Mouse (Mus musculus) heart, postnatal 0 days (tissue): Measurements from ENCODE around the gene Pprc1. TPM values are rescaled to one million over a fixed set of nuclear protein-coding genes. Genes with fewer than 3 reads are reported as not detected.

ENCODE experiments used
- ATAC-seq: fragments of 200-750 bp; cut with Nextera tagmentation; 2 replicates; pipeline ENCODE4 v1.8.0; 2017; ENCODE audit warnings: low read depth, moderate number of reproducible peaks, moderate library complexity; ENCODE audit not compliant: insufficient read depth
- DNase-seq: peaks from one replicate; pipeline ENCODE4 v3.0.0-alpha.2; 2016; ENCODE audit warnings: low spot score
- H3K27ac ChIP-seq: fragments of 300-500 bp; sonication (generic); 2 replicates; pipeline ENCODE4 v1.5.1; 2014; ENCODE audit warnings: low read depth, mild to moderate bottlenecking
- H3K27me3 ChIP-seq: fragments of 300-500 bp; sonication (generic); 2 replicates; pipeline ENCODE4 v1.6.1; 2014; ENCODE audit warnings: low read length, mixed read lengths; ENCODE audit not compliant: control insufficient read depth, insufficient read depth
- H3K36me3 ChIP-seq: fragments of 300-500 bp; sonication (generic); replicated peaks from 2 replicates; pipeline ENCODE4 v1.6.1; 2014; ENCODE audit warnings: low read length, mixed read lengths; ENCODE audit not compliant: control insufficient read depth, insufficient read depth
- H3K4me1 ChIP-seq: fragments of 300-500 bp; sonication (generic); 2 replicates; pipeline ENCODE4 v1.6.1; 2014; ENCODE audit warnings: antibody characterized with exemption; ENCODE audit not compliant: control insufficient read depth, insufficient read depth
- H3K4me2 ChIP-seq: fragments of 300-500 bp; sonication (generic); 2 replicates; pipeline ENCODE4 v1.6.1; 2014; ENCODE audit warnings: low read depth, mild to moderate bottlenecking, low read length, moderate library complexity
- H3K4me3 ChIP-seq: fragments of 300-500 bp; sonication (generic); 2 replicates; pipeline ENCODE4 v1.5.1; 2014; ENCODE audit warnings: low read depth, low read length
- H3K9ac ChIP-seq: fragments of 300-500 bp; sonication (generic); replicated peaks from 2 replicates; pipeline ENCODE4 v1.6.1; 2014; ENCODE audit warnings: low read depth, low read length, mixed read lengths
- H3K9me3 ChIP-seq: fragments of 300-500 bp; sonication (generic); replicated peaks from 2 replicates; pipeline ENCODE4 v1.6.1; 2016; ENCODE audit warnings: low read length; ENCODE audit not compliant: control insufficient read depth
- CTCF ChIP-seq: IDR thresholded peaks from 2 replicates; pipeline ENCODE4 v1.5.1; 2016; ENCODE audit warnings: antibody characterized with exemption, control low read depth, low read depth
- EP300 ChIP-seq: IDR thresholded peaks from 2 replicates; pipeline ENCODE4 v1.6.1; 2016; ENCODE audit warnings: antibody characterized with exemption, low read depth
- whole genome bisulfite sequencing: fragments of 180-500 bp; shearing (Covaris S2); extraction: QIAGEN DNeasy Blood & Tissue Kit; methylation state at CpG from one replicate; pipeline ENCODE4 v1.1.7; 2014; 5-methylcytosine and 5-hydroxymethylcytosine counted together
- polyA plus RNA-seq: library from polyadenylated mRNA; unstranded; fragments of >200 nt; fragmentation: Nextera tagmentation; extraction: Ambion mirVana; gene quantifications from 2 replicates; pipeline ENCODE4 v1.2.1, GENCODE M21; 2015
- total RNA-seq: library from RNA; depleted of rRNA; stranded (reverse); fragments of >200 nt; gene quantifications from 2 replicates; pipeline ENCODE4 v1.2.3, GENCODE M21; 2014; ENCODE audit warnings: low replicate concordance

Gene Pprc1
- total and polyA plus RNA-seq, 2 experiments from 2014 or later, result 6.5 to 6.8 TPM

GRCm38 (mm10) chr19:46030196-46030983 lies 14.3 kb upstream of the Pprc1 start:
- H3K4me1 ChIP-seq, result no peaks in the 10 kb centered on the region; the same call in 1 of the 2 replicates
- H3K9me3 ChIP-seq, result no peaks in the 10 kb centered on the region
- DNase-seq (no peak), ATAC-seq (no peak)
- H3K27ac ChIP-seq, result no peak overlapping the region
- H3K4me3 ChIP-seq, result no peak overlapping the region
- 83% methylated on average over 10 of the region's 10 CpGs for WGBS
- TF ChIP-seq EP300 (no peak), CTCF (no peak)
- H3K36me3 ChIP-seq, result peaks cover 43% of the 10 kb centered on the region
- H3K27me3 ChIP-seq, result no peaks in the 10 kb centered on the region
- H3K4me2 ChIP-seq, result no peak overlapping the region
- no peak overlapping the region for H3K9ac ChIP-seq

GRCm38 (mm10) chr19:46031689-46032432 lies 12.8 kb upstream of the Pprc1 start:
- Histone ChIP-seq H3K9me3 (no peaks in the 10 kb centered on the region), H3K4me1 (peaks cover under 1% of the 10 kb centered on the region), H3K4me2 (no peak overlapping the region), H3K27me3 (no peaks in the 10 kb centered on the region), H3K27ac (no peak overlapping the region), H3K36me3 (peaks cover 53% of the 10 kb centered on the region), H3K4me3 (no peak overlapping the region), H3K9ac (no peak overlapping the region)
- 71% methylated on average over 9 of the region's 9 CpGs for WGBS
- DNase-seq, result no peak
- no peak for TF ChIP-seq CTCF
- TF ChIP-seq EP300, result no peak
- ATAC-seq, result no peak

GRCm38 (mm10) chr19:46032731-46033510 lies 11.8 kb upstream of the Pprc1 start:
- Histone ChIP-seq H3K9ac (no peak overlapping the region), H3K9me3 (no peaks in the 10 kb centered on the region), H3K36me3 (peaks cover 53% of the 10 kb centered on the region), H3K4me1 (peaks cover 11% of the 10 kb centered on the region), H3K27me3 (no peaks in the 10 kb centered on the region), H3K4me2 (no peak overlapping the region), H3K4me3 (no peak overlapping the region), H3K27ac (no peak overlapping the region)
- TF ChIP-seq EP300 (no peak), CTCF (no peak)
- 79% methylated on average over 26 of the region's 26 CpGs for WGBS
- DNase-seq, result no peak
- ATAC-seq, result no peak

GRCm38 (mm10) chr19:46033911-46034310 lies 10.8 kb upstream of the Pprc1 start:
- Histone ChIP-seq H3K4me1 (peaks cover 21% of the 10 kb centered on the region), H3K9me3 (no peaks in the 10 kb centered on the region), H3K36me3 (peaks cover 53% of the 10 kb centered on the region), H3K27ac (no peak overlapping the region), H3K4me3 (no peak overlapping the region), H3K9ac (no peak overlapping the region), H3K4me2 (no peak overlapping the region), H3K27me3 (no peaks in the 10 kb centered on the region)
- TF ChIP-seq EP300, result no peak
- TF ChIP-seq CTCF, result no peak
- ATAC-seq (no peak), DNase-seq (no peak)
- WGBS, result 94% methylated on average over 11 of the region's 11 CpGs

- ATAC-seq (no peak), DNase-seq (no peak)
- Histone ChIP-seq H3K4me3 (no peak overlapping the region), H3K9me3 (no peaks in the 10 kb centered on the region), H3K4me2 (no peak overlapping the region), H3K36me3 (peaks cover 51% of the 10 kb centered on the region), H3K27me3 (no peaks in the 10 kb centered on the region), H3K27ac (no peak overlapping the region), H3K9ac (no peak overlapping the region), H3K4me1 (peaks cover 33% of the 10 kb centered on the region)
- TF ChIP-seq EP300 (no peak), CTCF (no peak)
- 85% methylated on average over 13 of the region's 13 CpGs for WGBS
Observed at GRCm38 (mm10) chr19:46035971-46036370, 8.7 kb upstream of the Pprc1 start.
